Mouse (Mus musculus): ENCODE measurements around the gene Zfp212. TPM values are rescaled to one million over a fixed set of nuclear protein-coding genes. Genes with fewer than 3 reads are reported as not detected.

Zfp212 gene
- polyA plus RNA-seq, 1 experiment from 2014 or later = 16.8 TPM

DNA sequence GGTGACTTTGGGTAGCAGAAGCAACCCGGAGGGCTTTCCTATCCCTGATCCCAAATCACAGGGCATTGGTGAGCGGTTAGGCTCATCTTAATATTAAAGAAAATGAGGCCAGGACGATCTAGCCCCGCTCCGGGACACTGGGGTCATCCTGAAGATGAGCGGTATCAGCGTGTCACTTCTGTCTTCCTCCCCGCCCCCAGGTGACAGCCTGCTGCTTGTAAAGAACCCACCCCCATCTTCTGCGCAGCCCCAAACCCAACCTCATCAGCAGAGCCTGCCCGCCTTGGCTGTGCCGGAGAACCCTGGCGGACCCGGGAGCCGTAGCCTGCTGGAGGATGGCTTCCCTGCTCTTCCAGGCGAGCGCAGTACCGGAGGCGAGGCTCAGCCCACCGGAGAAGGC lies 15.9 kb upstream of the Zfp212 start:
- 29% methylated on average over 19 of the region's 19 CpGs for WGBS
- peaks cover 79% of the 10 kb centered on the region for H3K36me3 ChIP-seq
- ATAC-seq (ENCODE audit: low FRiP score, low read depth) = no peak

DNA sequence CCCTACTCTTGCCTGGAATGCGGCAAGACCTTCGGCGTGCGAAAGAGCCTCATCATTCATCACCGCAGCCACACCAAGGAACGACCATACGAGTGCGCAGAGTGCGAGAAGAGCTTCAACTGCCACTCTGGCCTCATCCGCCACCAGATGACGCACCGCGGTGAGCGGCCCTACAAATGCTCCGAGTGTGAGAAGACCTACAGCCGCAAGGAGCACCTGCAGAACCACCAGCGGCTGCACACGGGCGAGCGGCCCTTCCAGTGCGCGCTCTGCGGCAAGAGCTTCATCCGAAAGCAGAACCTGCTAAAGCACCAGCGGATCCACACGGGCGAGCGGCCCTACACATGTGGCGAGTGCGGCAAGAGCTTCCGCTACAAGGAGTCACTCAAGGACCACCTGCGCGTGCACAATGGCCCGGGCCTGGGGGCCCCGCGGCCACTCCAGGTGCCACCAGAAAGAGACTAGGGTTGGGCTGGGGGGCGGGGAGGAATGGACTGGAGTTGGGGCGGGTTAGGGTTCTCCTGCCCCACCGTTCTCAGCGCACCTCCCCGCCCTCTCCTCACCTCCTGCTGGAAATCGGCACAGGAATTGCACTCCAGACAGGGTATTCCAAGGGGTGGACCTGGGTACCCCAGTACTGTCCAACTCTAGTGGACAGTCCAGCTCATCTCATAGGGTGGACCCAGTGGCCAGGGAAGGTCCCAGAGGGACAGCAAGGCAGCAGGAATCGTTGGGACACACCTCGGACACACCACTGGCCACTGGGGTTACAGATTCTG lies 15.2 kb upstream of the Zfp212 start:
- peaks cover 22% of the 10 kb centered on the region for H3K27me3 ChIP-seq (replicated peaks)
- ATAC-seq (ENCODE audit: low FRiP score, low read depth) = no peak
- no peak overlapping the region for H3K9ac ChIP-seq
- no peak overlapping the region for H3K27ac ChIP-seq
- no peak overlapping the region for H3K4me2 ChIP-seq (replicated peaks)
- 49% methylated on average over 44 of the region's 44 CpGs for WGBS
- peaks cover 72% of the 10 kb centered on the region for H3K36me3 ChIP-seq
- H3K4me3 ChIP-seq = no peak overlapping the region
- no peaks in the 10 kb centered on the region for H3K9me3 ChIP-seq
- H3K4me1 ChIP-seq = no peaks in the 10 kb centered on the region

More for the DNA sequence above, 15.9 kb upstream of the Zfp212 start:
- Histone ChIP-seq H3K9me3 (no peaks in the 10 kb centered on the region), H3K9ac (no peak overlapping the region), H3K4me1 (no peaks in the 10 kb centered on the region), H3K27ac (no peak overlapping the region), H3K4me2 (replicated peaks) (no peak overlapping the region), H3K4me3 (no peak overlapping the region), H3K27me3 (replicated peaks) (peaks cover 22% of the 10 kb centered on the region)

GRCm38 (mm10) chr6:47906326-47906725 lies 13.9 kb upstream of the Zfp212 start:
- no peak overlapping the region for H3K4me2 ChIP-seq (replicated peaks)
- no peak overlapping the region for H3K27ac ChIP-seq
- peaks cover 60% of the 10 kb centered on the region for H3K36me3 ChIP-seq
- H3K4me3 ChIP-seq = no peak overlapping the region
- H3K9ac ChIP-seq = no peak overlapping the region
- ATAC-seq (ENCODE audit: low FRiP score, low read depth) = no peak
- no peaks in the 10 kb centered on the region for H3K4me1 ChIP-seq
- 96% methylated on average over 5 of the region's 5 CpGs for WGBS
- no peaks in the 10 kb centered on the region for H3K9me3 ChIP-seq
- H3K27me3 ChIP-seq (replicated peaks) = peaks cover 22% of the 10 kb centered on the region

- peaks cover 35% of the 10 kb centered on the region for H3K36me3 ChIP-seq
- WGBS = 82% methylated on average over 1 of the region's 1 CpGs
Observed at GRCm38 (mm10) chr6:47909007-47909406, 11.3 kb upstream of the Zfp212 start.

DNA sequence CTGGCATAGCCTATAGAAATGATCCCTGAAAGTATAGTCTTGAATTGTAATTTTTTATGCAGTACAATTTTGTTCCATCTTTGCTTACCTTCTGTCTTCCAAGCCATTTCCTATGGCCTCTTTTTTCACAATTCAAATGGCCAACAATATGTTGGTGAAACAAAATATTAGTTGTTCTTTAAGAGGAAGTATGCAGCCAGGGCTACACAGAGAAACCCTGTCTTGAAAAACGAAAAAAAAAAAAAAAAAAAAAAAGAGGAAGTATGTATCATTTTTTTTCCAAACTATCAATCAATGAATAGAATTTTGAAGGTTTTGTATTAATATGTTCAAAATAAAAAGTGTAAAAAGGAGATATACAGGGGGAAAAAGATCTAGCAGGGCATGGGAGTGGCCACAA lies 8.6 kb upstream of the Zfp212 start:
- H3K9me3 ChIP-seq = no peaks in the 10 kb centered on the region
- H3K9ac ChIP-seq = no peak overlapping the region

More at GRCm38 (mm10) chr6:47909007-47909406, 11.3 kb upstream of the Zfp212 start:
- Histone ChIP-seq H3K27me3 (replicated peaks) (0 out of 2 replicates have a peak, but pooled peaks cover 7% of the 10 kb centered on the region), H3K4me3 (no peak overlapping the region), H3K9me3 (no peaks in the 10 kb centered on the region), H3K27ac (no peak overlapping the region), H3K4me2 (replicated peaks) (no peak overlapping the region), H3K9ac (no peak overlapping the region), H3K4me1 (no peaks in the 10 kb centered on the region)
- ATAC-seq (ENCODE audit: low FRiP score, low read depth) = no peak

GRCm38 (mm10) chr6:47912991-47913390 lies 7.3 kb upstream of the Zfp212 start:
- H3K4me3 ChIP-seq = no peak overlapping the region
- H3K27me3 ChIP-seq (replicated peaks) = no peaks in the 10 kb centered on the region
- peaks cover 1% of the 10 kb centered on the region for H3K36me3 ChIP-seq
- no peaks in the 10 kb centered on the region for H3K4me1 ChIP-seq
- WGBS = 53% methylated on average over 3 of the region's 3 CpGs
- no peak overlapping the region for H3K9ac ChIP-seq
- no peak overlapping the region for H3K27ac ChIP-seq
- no peaks in the 10 kb centered on the region for H3K9me3 ChIP-seq
- no peak for ATAC-seq (ENCODE audit: low FRiP score, low read depth)
- H3K4me2 ChIP-seq (replicated peaks) = no peak overlapping the region

More for the DNA sequence above, 8.6 kb upstream of the Zfp212 start:
- no peak for ATAC-seq (ENCODE audit: low FRiP score, low read depth)
- no peaks in the 10 kb centered on the region for H3K27me3 ChIP-seq (replicated peaks)
- no peaks in the 10 kb centered on the region for H3K4me1 ChIP-seq
- H3K4me3 ChIP-seq = no peak overlapping the region
- H3K27ac ChIP-seq = no peak overlapping the region
- H3K4me2 ChIP-seq (replicated peaks) = no peak overlapping the region
- WGBS = 74% methylated on average over 1 of the region's 1 CpGs
- peaks cover 9% of the 10 kb centered on the region for H3K36me3 ChIP-seq

DNA sequence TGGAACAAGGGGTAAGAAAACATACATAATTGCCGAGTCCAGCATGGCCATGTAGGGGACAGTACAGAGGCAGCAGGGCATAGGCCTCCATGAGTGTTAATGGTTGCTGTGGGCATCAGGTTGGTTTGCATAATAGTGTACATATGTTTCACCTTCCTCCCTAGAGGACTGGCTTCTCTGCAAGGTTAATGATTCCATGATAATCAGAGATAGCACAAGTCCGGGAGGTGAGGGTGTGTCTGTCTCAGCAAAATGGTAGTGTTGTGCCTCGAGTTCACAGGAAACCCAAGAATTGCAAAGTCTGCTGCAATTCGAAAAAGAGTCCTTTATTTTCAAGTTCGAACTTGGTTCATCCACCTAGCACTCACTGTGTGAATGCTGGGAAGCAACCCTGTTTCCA lies 3.2 kb upstream of the Zfp212 start:
- peaks cover 12% of the 10 kb centered on the region for H3K4me1 ChIP-seq
- no peaks in the 10 kb centered on the region for H3K9me3 ChIP-seq
- H3K4me2 ChIP-seq (replicated peaks) = no peak overlapping the region
- H3K4me3 ChIP-seq = no peak overlapping the region
- H3K27me3 ChIP-seq (replicated peaks) = no peaks in the 10 kb centered on the region
- WGBS = 83% methylated on average over 5 of the region's 5 CpGs
- no peaks in the 10 kb centered on the region for H3K36me3 ChIP-seq
- no peak overlapping the region for H3K27ac ChIP-seq
- ATAC-seq (ENCODE audit: low FRiP score, low read depth) = no peak
- H3K9ac ChIP-seq = no peak overlapping the region

DNA sequence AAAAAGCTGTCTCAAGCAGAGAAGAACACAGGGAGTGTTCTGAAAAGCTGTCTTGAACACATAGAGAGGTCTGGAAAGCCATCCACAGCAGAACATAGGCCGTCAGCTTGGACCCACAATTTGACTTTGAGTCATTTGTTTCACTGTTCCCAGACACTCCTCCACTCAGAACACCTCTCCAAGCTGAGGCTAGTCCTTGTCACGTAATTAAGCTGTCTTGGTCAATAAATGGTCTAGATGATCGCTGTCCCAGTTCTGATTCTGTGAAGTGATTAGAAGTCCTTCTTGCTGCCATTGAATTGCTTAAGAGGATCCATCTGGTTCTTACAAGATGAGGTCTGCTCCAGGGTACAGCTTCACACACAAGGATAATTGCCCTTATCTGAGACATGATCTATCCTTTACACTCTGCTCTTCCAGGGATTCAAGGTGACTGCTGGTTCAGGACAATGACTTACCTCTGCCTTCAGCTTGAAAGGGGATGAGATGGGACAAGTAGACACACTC lies 1.5 kb upstream of the Zfp212 start:
- Histone ChIP-seq H3K4me1 (peaks cover 13% of the 10 kb centered on the region), H3K4me3 (no peak overlapping the region), H3K27me3 (replicated peaks) (no peaks in the 10 kb centered on the region), H3K9me3 (no peaks in the 10 kb centered on the region), H3K36me3 (no peaks in the 10 kb centered on the region), H3K27ac (no peak overlapping the region), H3K4me2 (replicated peaks) (no peak overlapping the region), H3K9ac (no peak overlapping the region)
- 80% methylated on average over 3 of the region's 3 CpGs for WGBS
- ATAC-seq (ENCODE audit: low FRiP score, low read depth) = no peak

- peak overlapping the region; percentile 78 for H3K4me3 ChIP-seq
- peak; percentile 42 for ATAC-seq (ENCODE audit: low FRiP score, low read depth)
- H3K9me3 ChIP-seq = no peaks in the 10 kb centered on the region
- H3K36me3 ChIP-seq = no peaks in the 10 kb centered on the region
- H3K4me2 ChIP-seq (replicated peaks) = peak overlapping the region; percentile 69
- WGBS = 31% methylated on average over 11 of the region's 11 CpGs
- H3K9ac ChIP-seq = peak overlapping the region; percentile 80
- H3K27ac ChIP-seq = no peak overlapping the region
- H3K4me1 ChIP-seq = peaks cover 13% of the 10 kb centered on the region
- H3K27me3 ChIP-seq (replicated peaks) = no peaks in the 10 kb centered on the region
Observed at GRCm38 (mm10) chr6:47919646-47920446, 430 bp upstream of the Zfp212 start.

DNA sequence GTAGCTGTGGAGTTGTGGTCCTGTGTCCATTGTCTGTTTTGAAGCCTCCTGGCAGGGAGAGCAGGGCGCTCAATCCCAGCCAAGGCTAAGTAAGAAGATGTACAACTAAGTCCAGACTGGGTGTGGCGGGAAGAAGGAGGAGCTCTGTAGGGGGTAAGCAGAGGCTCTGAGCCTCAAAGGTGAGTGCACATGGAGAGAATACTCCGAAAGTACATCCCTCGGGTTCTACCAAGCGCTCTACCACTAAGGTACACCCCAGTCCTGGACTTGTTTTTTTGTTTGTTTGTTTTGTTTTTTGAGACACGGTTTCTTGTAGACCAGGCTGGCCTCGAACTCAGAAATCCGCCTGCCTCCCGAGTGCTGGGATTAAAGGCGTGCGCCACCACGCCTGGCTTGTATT lies 22.2 kb downstream of the Zfp212 start:
- H3K27me3 ChIP-seq (replicated peaks) = no peaks in the 10 kb centered on the region
- WGBS = 58% methylated on average over 12 of the region's 12 CpGs
- H3K4me3 ChIP-seq = no peak overlapping the region
- 0 out of 2 replicates have a peak overlapping the region, but pooled peaks have one; percentile 65 for H3K9ac ChIP-seq
- H3K4me2 ChIP-seq (replicated peaks) = peak overlapping the region; percentile 86
- no peaks in the 10 kb centered on the region; the same call in 1 of the 2 replicates for H3K4me1 ChIP-seq
- 0 out of 2 replicates have a peak, but pooled peaks have one; percentile 26 for ATAC-seq (ENCODE audit: low FRiP score, low read depth)
- H3K27ac ChIP-seq = no peak overlapping the region
- H3K9me3 ChIP-seq = no peaks in the 10 kb centered on the region; the same call in 1 of the 2 replicates
- peaks cover 12% of the 10 kb centered on the region for H3K36me3 ChIP-seq

GRCm38 (mm10) chr6:47943021-47943691 lies 22.9 kb downstream of the Zfp212 start:
- H3K4me3 ChIP-seq = peak overlapping the region; percentile 40
- 0 out of 2 replicates have a peak overlapping the region, but pooled peaks have one; percentile 20 for H3K27ac ChIP-seq
- H3K4me2 ChIP-seq (replicated peaks) = peak overlapping the region; percentile 86
- peak overlapping the region; percentile 65 for H3K9ac ChIP-seq
- ATAC-seq (ENCODE audit: low FRiP score, low read depth) = peak; percentile 91
- 8% methylated on average over 64 of the region's 64 CpGs for WGBS
- no peaks in the 10 kb centered on the region; the same call in 1 of the 2 replicates for H3K4me1 ChIP-seq
- no peaks in the 10 kb centered on the region; the same call in 1 of the 2 replicates for H3K9me3 ChIP-seq
- no peaks in the 10 kb centered on the region for H3K27me3 ChIP-seq (replicated peaks)
- H3K36me3 ChIP-seq = peaks cover 12% of the 10 kb centered on the region
